Mouse (Mus musculus): ENCODE results near the gene Mtmr10. TPM values are rescaled to one million over a fixed set of nuclear protein-coding genes. Genes with fewer than 3 reads are reported as not detected.

Mtmr10 gene
- polyA plus RNA-seq, 1 experiment from 2014 or later = 15.4 TPM

DNA sequence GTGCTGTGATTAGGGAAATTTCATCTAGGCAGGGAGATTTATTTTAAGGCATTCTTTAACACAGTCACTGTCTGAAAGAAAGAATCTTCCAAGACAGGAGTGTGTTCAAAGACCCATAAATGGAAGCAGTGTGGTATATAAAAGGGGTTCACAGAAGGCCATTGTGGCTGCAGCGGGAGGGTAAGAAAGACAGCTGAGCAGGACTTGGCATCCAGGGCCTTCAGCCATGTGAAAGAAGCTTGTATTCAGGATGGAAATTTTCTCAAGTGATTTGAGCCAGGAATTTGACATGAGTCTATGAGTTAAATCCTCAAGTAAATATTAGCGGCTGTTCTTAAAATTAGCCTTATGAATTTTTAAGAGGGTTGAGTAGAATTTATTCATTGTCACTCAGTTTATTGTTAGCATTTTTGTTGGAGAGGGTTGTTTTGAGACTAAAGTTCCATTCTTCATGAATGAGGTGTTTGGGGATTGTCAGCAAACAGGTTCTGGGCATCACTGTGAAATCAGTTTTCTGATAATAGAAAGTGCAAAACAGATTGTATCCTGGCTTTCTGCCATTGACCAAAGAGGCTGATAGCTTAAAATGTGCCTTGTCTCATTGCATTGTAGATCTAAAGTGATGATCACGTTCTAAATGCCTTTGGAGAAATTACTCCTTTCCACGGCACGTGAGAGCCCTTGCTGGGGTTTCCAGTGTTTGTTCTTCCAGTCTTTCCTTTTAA is 9.0 kb downstream of the Mtmr10 start:
- Histone ChIP-seq H3K9ac (no peak overlapping the region), H3K4me3 (no peak overlapping the region), H3K27ac (no peak overlapping the region), H3K9me3 (no peaks in the 10 kb centered on the region), H3K4me1 (no peaks in the 10 kb centered on the region), H3K36me3 (no peaks in the 10 kb centered on the region), H3K4me2 (replicated peaks) (no peak overlapping the region), H3K27me3 (no peaks in the 10 kb centered on the region)
- ATAC-seq (ENCODE audit: insufficient number of reproducible peaks, insufficient read depth, low FRiP score, low TSS enrichment) = no peak
- WGBS = 43% methylated on average over 5 of the region's 5 CpGs

DNA sequence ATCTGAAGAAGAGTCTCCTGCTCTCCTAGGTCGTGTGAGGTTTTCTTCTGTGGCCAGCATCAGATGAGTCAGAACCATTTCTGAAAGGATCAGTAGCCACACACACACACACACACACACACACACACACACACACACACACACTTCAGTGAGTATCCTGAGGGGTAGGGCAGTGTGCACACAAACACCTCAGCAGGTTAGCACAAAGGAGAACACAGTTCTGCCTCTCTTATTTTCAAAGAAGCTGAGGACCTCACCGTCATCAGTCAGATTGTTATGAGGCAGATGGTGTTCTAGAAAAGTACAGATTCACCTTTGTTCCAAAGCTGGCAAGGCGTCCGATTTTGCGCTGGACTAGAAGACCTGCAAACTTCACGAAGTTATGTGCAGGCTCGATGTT is 22.8 kb downstream of the Mtmr10 start:
- Histone ChIP-seq H3K4me1 (no peaks in the 10 kb centered on the region), H3K4me2 (replicated peaks) (no peak overlapping the region), H3K27ac (no peak overlapping the region), H3K27me3 (no peaks in the 10 kb centered on the region), H3K9ac (no peak overlapping the region), H3K9me3 (no peaks in the 10 kb centered on the region), H3K36me3 (peaks cover 8% of the 10 kb centered on the region; the same call in 1 of the 2 replicates), H3K4me3 (no peak overlapping the region)
- WGBS = 86% methylated on average over 7 of the region's 7 CpGs
- no peak for ATAC-seq (ENCODE audit: insufficient number of reproducible peaks, insufficient read depth, low FRiP score, low TSS enrichment)

- H3K9me3 ChIP-seq = no peaks in the 10 kb centered on the region
- ATAC-seq (ENCODE audit: insufficient number of reproducible peaks, insufficient read depth, low FRiP score, low TSS enrichment) = no peak
- no peak overlapping the region for H3K4me2 ChIP-seq (replicated peaks)
- H3K36me3 ChIP-seq = peaks cover 10% of the 10 kb centered on the region; the same call in 1 of the 2 replicates
- 67% methylated on average over 2 of the region's 2 CpGs for WGBS
- no peaks in the 10 kb centered on the region for H3K4me1 ChIP-seq
- H3K9ac ChIP-seq = no peak overlapping the region
- no peaks in the 10 kb centered on the region for H3K27me3 ChIP-seq
- H3K4me3 ChIP-seq = no peak overlapping the region
- no peak overlapping the region for H3K27ac ChIP-seq
These were observed 23.3 kb downstream of the Mtmr10 start for GRCm38 (mm10) chr7:64310756-64311155.

DNA sequence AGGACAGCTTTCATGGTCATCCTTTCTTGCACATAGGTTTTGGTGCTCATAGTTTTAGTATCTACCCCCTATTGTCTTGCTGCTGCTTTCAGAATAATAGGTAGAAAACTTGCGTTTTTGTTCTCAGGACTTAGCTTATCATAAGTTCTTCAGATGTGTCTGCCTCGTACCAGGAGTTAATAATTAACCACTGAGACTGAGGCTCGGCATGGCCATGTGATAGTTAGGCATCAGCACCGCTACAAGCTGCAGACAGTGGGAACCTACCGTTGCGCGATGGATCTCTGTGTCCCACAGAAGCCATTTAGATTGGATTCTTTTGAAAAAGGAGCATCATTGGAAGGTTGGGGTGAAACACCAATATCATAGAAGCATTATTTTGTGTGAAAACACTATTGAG is 25.4 kb downstream of the Mtmr10 start:
- no peak overlapping the region for H3K4me3 ChIP-seq
- H3K36me3 ChIP-seq = peaks cover 18% of the 10 kb centered on the region; the same call in 1 of the 2 replicates
- H3K27ac ChIP-seq = no peak overlapping the region
- no peak overlapping the region for H3K9ac ChIP-seq
- no peaks in the 10 kb centered on the region for H3K27me3 ChIP-seq
- H3K9me3 ChIP-seq = no peaks in the 10 kb centered on the region
- no peak for ATAC-seq (ENCODE audit: insufficient number of reproducible peaks, insufficient read depth, low FRiP score, low TSS enrichment)
- no peaks in the 10 kb centered on the region for H3K4me1 ChIP-seq
- 91% methylated on average over 7 of the region's 7 CpGs for WGBS
- no peak overlapping the region for H3K4me2 ChIP-seq (replicated peaks)

DNA sequence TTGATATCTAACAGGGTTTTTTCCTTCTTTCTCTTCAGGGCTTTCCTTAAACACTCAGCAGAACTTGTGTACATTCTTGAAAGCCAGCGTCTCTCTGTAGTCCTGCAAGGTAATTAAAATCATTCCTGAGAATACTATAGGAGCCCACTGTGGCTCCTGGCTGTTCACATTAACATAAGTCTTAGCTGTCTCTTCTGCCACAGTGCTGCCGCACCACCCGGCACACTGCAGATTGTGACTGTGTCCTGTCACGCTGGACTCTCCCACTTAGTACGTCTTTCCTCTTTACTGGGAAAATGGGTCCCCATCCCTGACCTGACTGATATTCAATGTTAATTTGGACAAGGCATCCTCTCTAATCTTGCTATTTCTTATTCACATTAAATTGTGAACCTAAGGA is 33.7 kb downstream of the Mtmr10 start:
- Histone ChIP-seq H3K9ac (no peak overlapping the region), H3K27ac (no peak overlapping the region), H3K4me3 (no peak overlapping the region), H3K9me3 (no peaks in the 10 kb centered on the region), H3K4me2 (replicated peaks) (no peak overlapping the region), H3K36me3 (peaks cover 35% of the 10 kb centered on the region), H3K4me1 (no peaks in the 10 kb centered on the region), H3K27me3 (no peaks in the 10 kb centered on the region)
- 66% methylated on average over 5 of the region's 5 CpGs for WGBS
- no peak for ATAC-seq (ENCODE audit: insufficient number of reproducible peaks, insufficient read depth, low FRiP score, low TSS enrichment)

- H3K4me1 ChIP-seq = no peaks in the 10 kb centered on the region
- 63% methylated on average over 4 of the region's 4 CpGs for WGBS
- H3K9ac ChIP-seq = no peak overlapping the region
- no peak overlapping the region for H3K4me3 ChIP-seq
- H3K27ac ChIP-seq = no peak overlapping the region
- H3K27me3 ChIP-seq = no peaks in the 10 kb centered on the region
- no peak overlapping the region for H3K4me2 ChIP-seq (replicated peaks)
- no peak for ATAC-seq (ENCODE audit: insufficient number of reproducible peaks, insufficient read depth, low FRiP score, low TSS enrichment)
- H3K9me3 ChIP-seq = no peaks in the 10 kb centered on the region
- H3K36me3 ChIP-seq = peaks cover 32% of the 10 kb centered on the region
These were observed 34.2 kb downstream of the Mtmr10 start for GRCm38 (mm10) chr7:64321658-64322057.

DNA sequence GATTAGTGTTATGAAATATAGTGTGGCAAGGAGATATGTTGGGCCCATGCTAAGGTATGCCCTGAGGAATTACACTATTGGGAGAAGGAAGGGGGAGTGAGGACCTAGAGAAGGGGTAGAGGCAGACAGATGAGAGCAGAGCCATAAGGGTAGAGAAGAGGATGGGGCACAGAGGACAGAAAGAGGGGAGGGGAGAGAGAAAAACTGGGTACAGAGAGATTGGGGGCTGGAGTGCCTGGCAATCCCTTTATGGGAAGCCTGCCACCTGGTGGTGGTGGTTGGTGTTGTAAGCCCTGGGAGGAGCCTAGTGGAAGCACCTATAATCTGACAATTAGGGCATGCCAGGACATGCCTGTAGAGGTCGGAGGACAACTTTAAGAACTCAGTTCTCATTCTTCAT is 39.4 kb downstream of the Mtmr10 start:
- Histone ChIP-seq H3K9me3 (no peaks in the 10 kb centered on the region), H3K27me3 (no peaks in the 10 kb centered on the region), H3K9ac (no peak overlapping the region), H3K4me1 (no peaks in the 10 kb centered on the region), H3K27ac (no peak overlapping the region), H3K36me3 (peaks cover 16% of the 10 kb centered on the region; the same call in 1 of the 2 replicates), H3K4me3 (no peak overlapping the region), H3K4me2 (replicated peaks) (no peak overlapping the region)
- ATAC-seq (ENCODE audit: insufficient number of reproducible peaks, insufficient read depth, low FRiP score, low TSS enrichment) = no peak
- 26% methylated on average over 1 of the region's 1 CpGs for WGBS

- H3K4me3 ChIP-seq = no peak overlapping the region
These were observed 40.0 kb downstream of the Mtmr10 start for GRCm38 (mm10) chr7:64327486-64327885.

DNA sequence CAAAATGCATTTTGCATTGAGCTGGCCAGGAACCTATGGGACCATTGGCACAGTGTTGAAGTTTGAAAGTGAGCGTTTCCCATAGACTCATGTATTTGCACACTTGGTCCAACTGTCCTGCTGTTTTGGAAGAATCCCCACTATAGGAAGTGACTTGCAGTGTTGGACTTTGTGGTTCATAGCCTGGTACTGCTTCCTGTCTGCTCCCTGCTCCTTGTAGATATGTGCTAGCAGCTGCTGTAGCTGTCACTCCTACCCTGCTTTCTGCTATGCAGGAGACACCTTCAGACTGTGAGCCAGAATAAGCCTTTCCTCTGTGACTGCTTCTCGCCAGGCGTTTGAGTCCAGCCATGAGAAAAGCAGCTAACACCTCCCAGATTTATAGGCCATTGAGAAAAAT is 43.9 kb downstream of the Mtmr10 start:
- 91% methylated on average over 3 of the region's 3 CpGs for WGBS

More at GRCm38 (mm10) chr7:64327486-64327885, 40.0 kb downstream of the Mtmr10 start:
- Histone ChIP-seq H3K27ac (no peak overlapping the region), H3K4me1 (no peaks in the 10 kb centered on the region), H3K36me3 (peaks cover 16% of the 10 kb centered on the region; the same call in 1 of the 2 replicates), H3K4me2 (replicated peaks) (no peak overlapping the region), H3K27me3 (no peaks in the 10 kb centered on the region), H3K9ac (no peak overlapping the region), H3K9me3 (no peaks in the 10 kb centered on the region)
- no peak for ATAC-seq (ENCODE audit: insufficient number of reproducible peaks, insufficient read depth, low FRiP score, low TSS enrichment)
- WGBS = 88% methylated on average over 4 of the region's 4 CpGs

DNA sequence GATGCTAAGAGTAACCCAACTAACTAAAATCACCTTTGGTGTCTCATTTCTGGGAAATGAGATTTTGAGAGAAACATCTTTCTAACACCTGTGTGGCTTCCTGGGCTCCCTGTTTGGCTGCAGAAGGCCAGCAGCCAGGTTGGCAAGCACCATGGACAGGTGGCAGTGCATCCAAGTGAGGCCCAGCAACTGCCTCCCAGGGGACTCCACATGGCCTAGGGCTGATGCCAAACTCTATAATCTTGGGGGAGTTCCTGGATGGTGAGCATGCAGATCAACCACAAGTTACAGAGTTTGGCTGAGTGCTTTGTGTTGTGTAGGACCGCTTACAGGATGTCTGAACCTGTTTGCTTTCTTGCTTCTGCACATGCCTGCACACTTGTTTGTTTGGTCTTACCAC is 45.2 kb downstream of the Mtmr10 start:
- no peak for ATAC-seq (ENCODE audit: insufficient number of reproducible peaks, insufficient read depth, low FRiP score, low TSS enrichment)
- WGBS = 88% methylated on average over 1 of the region's 1 CpGs
- Histone ChIP-seq H3K36me3 (peaks cover 34% of the 10 kb centered on the region), H3K9me3 (no peaks in the 10 kb centered on the region), H3K27me3 (no peaks in the 10 kb centered on the region), H3K27ac (no peak overlapping the region), H3K4me2 (replicated peaks) (no peak overlapping the region), H3K4me3 (no peak overlapping the region), H3K9ac (no peak overlapping the region), H3K4me1 (no peaks in the 10 kb centered on the region)

More for the DNA sequence above, 43.9 kb downstream of the Mtmr10 start:
- H3K27ac ChIP-seq = no peak overlapping the region
- H3K4me2 ChIP-seq (replicated peaks) = no peak overlapping the region
- H3K4me3 ChIP-seq = no peak overlapping the region
- H3K4me1 ChIP-seq = no peaks in the 10 kb centered on the region
- no peaks in the 10 kb centered on the region for H3K27me3 ChIP-seq
- peaks cover 23% of the 10 kb centered on the region for H3K36me3 ChIP-seq
- no peaks in the 10 kb centered on the region for H3K9me3 ChIP-seq
- no peak overlapping the region for H3K9ac ChIP-seq
- ATAC-seq (ENCODE audit: insufficient number of reproducible peaks, insufficient read depth, low FRiP score, low TSS enrichment) = no peak

GRCm38 (mm10) chr7:64347813-64348212 is 60.4 kb downstream of the Mtmr10 start:
- ATAC-seq (ENCODE audit: insufficient number of reproducible peaks, insufficient read depth, low FRiP score, low TSS enrichment) = no peak
- Histone ChIP-seq H3K27ac (no peak overlapping the region), H3K9ac (no peak overlapping the region), H3K36me3 (peaks cover 44% of the 10 kb centered on the region), H3K4me1 (no peaks in the 10 kb centered on the region), H3K4me2 (replicated peaks) (no peak overlapping the region), H3K27me3 (no peaks in the 10 kb centered on the region), H3K4me3 (no peak overlapping the region), H3K9me3 (no peaks in the 10 kb centered on the region)
- WGBS = 84% methylated on average over 1 of the region's 1 CpGs

DNA sequence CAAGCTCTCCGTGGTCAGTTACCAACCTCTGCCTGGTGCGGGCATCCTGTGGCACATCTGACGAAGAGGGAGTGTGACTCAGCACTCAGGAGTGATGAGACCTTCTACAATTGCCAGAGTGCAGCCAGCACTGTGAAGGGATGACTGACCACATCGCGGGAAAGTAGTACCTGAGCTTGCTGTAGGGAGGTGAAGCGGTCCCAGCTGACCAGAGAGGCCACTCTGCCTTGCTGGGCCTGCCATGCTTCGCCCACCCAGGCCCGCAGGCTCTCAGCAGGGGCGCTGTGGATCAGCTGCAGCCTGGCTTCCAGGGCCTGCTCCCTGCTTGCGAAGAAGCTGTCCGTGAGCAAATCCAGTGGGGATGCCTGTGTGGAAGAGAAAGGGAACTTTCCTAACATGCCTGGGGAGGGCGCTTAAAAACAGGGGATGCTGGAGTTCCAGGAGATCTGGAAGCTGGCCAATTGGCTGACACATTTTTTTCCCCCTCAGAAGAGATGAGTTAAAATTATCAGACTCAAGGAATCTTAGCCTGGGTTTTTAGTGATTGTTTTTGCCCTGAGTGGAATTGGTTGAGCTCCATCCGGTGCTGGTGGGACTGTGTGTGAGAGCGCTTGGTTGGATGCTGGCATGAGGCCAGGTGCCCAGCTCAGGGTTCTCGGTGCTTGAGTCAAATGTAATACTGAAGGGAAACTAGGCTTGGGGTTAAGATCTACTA is 61.9 kb downstream of the Mtmr10 start:
- Histone ChIP-seq H3K9ac (no peak overlapping the region), H3K4me1 (no peaks in the 10 kb centered on the region), H3K9me3 (no peaks in the 10 kb centered on the region), H3K36me3 (peaks cover 54% of the 10 kb centered on the region), H3K27me3 (no peaks in the 10 kb centered on the region), H3K4me2 (replicated peaks) (no peak overlapping the region), H3K27ac (no peak overlapping the region), H3K4me3 (no peak overlapping the region)
- WGBS = 87% methylated on average over 15 of the region's 15 CpGs
- no peak for ATAC-seq (ENCODE audit: insufficient number of reproducible peaks, insufficient read depth, low FRiP score, low TSS enrichment)

Measured in embryonic facial prominence, embryonic 12.5 days (tissue).